Mouse (Mus musculus) A20 (cell line): ENCODE data around the gene Lysmd1.

Experiments used
- DNase-seq: peaks from one replicate; pipeline ENCODE4 v3.0.0-alpha.2; 2011; ENCODE audit warnings: low read depth, low spot score

Gene Lysmd1

DNA sequence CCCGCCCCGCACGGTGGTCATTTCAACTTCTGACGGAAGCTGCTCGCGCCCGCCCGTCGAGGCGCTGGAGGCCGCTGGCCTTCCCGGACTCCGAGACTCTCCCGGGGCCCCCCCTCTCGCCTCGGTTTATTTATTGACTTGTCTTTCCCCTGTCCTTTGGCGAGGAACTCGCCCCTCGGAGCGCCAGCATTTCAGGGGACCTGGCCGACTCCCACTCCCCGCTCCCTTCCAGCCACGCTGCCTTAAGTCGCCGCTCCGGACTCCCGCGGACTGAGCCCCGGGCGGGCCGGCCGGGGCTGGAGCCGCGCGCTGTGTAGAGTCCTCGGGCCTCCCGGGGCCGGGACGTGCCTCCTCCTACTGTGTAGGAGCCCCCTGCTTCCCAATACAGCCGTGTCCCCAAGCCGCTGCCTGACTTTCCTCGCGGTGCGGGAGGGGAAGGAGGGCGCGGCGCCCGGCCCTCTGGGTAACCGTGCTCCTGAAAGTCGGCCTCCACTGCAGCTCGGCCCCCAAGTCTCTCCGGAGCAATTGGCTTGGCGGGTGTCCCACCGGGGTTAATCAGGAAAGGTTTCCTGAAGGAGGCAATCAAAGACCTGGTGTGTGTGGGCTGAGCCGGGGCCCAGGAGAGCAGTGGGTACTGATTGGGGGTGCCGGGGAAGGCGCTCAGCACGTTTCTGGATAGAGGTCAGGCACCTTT is 39.5 kb downstream of the Lysmd1 start:
- DNase-seq = no peak

GRCm38 (mm10) chr3:95174011-95174592 is 40.2 kb downstream of the Lysmd1 start:
- DNase-seq = peak; percentile 59

GRCm38 (mm10) chr3:95176500-95176899 is 42.6 kb downstream of the Lysmd1 start:
- no peak for DNase-seq

DNA sequence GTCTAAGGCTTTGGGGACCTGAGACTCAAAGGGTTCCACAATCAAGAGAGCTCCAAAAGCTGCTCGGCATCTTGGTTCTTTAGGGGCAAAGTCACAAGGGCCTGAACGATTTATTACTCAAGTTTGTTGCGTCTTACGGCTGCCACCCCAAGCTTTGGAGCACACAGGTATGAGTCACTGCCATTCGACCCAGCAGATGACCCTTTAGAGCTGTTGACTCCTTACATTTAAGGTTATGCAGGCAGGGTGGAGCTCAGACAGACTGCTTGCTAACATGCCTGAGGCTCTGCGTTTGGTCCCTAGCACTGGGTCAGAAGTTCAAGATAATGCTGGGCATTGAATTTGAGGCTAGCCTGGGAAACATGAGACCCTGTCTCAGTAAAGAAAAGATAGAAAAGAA is 43.7 kb downstream of the Lysmd1 start:
- no peak for DNase-seq

GRCm38 (mm10) chr3:95178948-95179347 is 45.1 kb downstream of the Lysmd1 start:
- no peak for DNase-seq

- DNase-seq = no peak
These were observed 46.0 kb downstream of the Lysmd1 start for GRCm38 (mm10) chr3:95179890-95180289.

- no peak for DNase-seq
These were observed 48.0 kb downstream of the Lysmd1 start for GRCm38 (mm10) chr3:95181841-95182240.

DNA sequence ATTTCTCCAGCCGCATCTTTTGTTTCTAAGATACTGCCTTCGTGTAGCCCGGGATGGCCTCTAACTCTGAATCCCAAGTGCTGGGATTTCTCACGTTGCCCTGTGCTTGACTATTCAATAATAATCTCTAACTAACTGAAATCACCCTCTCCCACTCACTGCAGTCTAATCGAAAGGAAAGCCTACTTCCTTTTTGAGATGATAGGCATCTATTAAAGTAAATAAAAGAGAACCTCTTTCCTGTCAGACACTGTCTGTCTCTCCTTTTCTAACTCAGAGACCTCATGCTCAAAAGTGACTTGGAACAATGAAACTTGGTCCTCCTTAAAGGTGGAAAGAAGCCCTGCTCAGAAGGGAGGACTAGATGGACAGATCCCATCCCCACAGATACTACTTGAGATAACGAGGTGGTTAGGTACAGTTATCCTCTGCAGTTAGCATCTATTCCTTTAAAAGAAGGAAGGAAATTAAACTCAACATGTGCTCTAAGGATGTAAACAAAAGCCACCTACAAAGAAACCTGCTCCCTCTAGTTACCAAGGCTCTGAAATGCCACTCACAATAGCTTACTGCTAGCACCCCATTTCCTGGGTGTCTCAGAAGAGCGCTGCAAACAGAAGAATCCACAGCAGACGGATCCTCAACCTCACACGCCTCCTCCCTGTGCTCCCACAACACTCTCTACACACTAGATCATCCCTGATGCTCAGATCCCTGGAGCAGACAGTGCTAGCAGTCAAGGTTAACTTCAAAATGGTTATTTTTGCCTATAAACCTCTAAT is 51.1 kb downstream of the Lysmd1 start:
- DNase-seq = no peak

GRCm38 (mm10) chr3:95186100-95186499 is 52.2 kb downstream of the Lysmd1 start:
- no peak for DNase-seq

- DNase-seq = no peak
These were observed 53.0 kb downstream of the Lysmd1 start for GRCm38 (mm10) chr3:95186888-95187287.
